ENCODE assay signal across 13 mouse cellular contexts in the genomic region with DNA sequence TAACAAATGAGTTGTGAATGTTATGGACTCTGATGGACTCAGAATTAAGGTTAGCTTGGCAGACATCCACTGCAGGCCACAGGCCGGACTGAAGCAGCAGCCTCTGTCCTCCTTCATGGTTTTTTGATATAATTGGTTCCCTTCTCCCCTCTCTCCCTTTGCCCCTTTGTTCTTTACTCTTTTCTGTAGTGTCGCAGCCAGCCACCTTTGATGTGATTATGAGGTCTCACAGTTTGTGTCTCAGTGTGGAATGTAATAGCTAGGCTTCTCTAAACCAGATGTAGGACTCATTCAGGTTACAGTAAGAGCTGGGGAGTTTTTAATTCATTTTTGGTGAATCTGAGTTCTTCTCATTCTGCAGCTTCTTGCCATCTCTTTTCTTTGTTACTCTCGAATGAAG.
DNase-seq lines count a peak whose midpoint lies in the region; ATAC-seq and TF ChIP-seq lines count a peak whose summit lies in the region.
"Had no signal": no experiment of that assay in that cellular context is flagged by ENCODE, and none has a peak within 500 bp of the region (broad histone marks: within the 10 kb centered on the region; RNA-seq: fewer than 3 reads in every experiment).

No protein-coding gene starts in this region.

- H3K4me3 ChIP-seq in cerebellum, adult 2 months (replicated peaks; ENCODE audit: insufficient read depth, low read depth, low read length) = no peak overlapping the region
- no peak overlapping the region for H3K4me3 ChIP-seq in embryonic facial prominence, embryonic 10.5 days
- no peak overlapping the region for H3K4me3 ChIP-seq in hindbrain, embryonic 14.5 days (replicated peaks; ENCODE audit: low read length)
- H3K4me3 ChIP-seq in neural tube, embryonic 14.5 days (ENCODE audit: low read depth, low read length) = no peak overlapping the region
- H3K4me3 ChIP-seq: liver, embryonic 13.5 days had no signal

- no peak overlapping the region for H3K9ac ChIP-seq in hindbrain, embryonic 14.5 days
- no peak overlapping the region for H3K9ac ChIP-seq in neural tube, embryonic 14.5 days (replicated peaks; ENCODE audit: low read depth, low read length)
- H3K9ac ChIP-seq: liver, embryonic 13.5 days had no signal

- no peak for TF ChIP-seq POLR2A in cerebellum, adult 2 months (IDR thresholded peaks at IDR 0.05; ENCODE audit: borderline replicate concordance, insufficient read depth, low read length)

- no peak overlapping the region for H3K4me2 ChIP-seq in hindbrain, embryonic 14.5 days (replicated peaks)
- no peak overlapping the region for H3K4me2 ChIP-seq in neural tube, embryonic 14.5 days (ENCODE audit: low read depth, low read length)
- H3K4me2 ChIP-seq: liver, embryonic 13.5 days had no signal

- peaks cover 5% of the 10 kb centered on the region for H3K4me1 ChIP-seq in cerebellum, adult 2 months (ENCODE audit: control insufficient read depth, insufficient read depth, low read length)
- H3K4me1 ChIP-seq in embryonic facial prominence, embryonic 10.5 days = peaks cover 45% of the 10 kb centered on the region
- peaks cover 23% of the 10 kb centered on the region for H3K4me1 ChIP-seq in hindbrain, embryonic 14.5 days (replicated peaks; ENCODE audit: control insufficient read depth, insufficient read depth, low read length)
- peaks cover 19% of the 10 kb centered on the region; the same call in 1 of the 2 replicates for H3K4me1 ChIP-seq in neural tube, embryonic 14.5 days (ENCODE audit: control insufficient read depth, insufficient read depth, low read length)
- H3K4me1 ChIP-seq: liver, embryonic 13.5 days had no signal

- 0 out of 2 replicates have a peak overlapping the region, but pooled peaks have one; percentile 35 for H3K27ac ChIP-seq in cerebellum, adult 2 months (ENCODE audit: insufficient read depth, low read length)
- H3K27ac ChIP-seq in embryonic facial prominence, embryonic 10.5 days (replicated peaks) = 0 out of 2 replicates have a peak overlapping the region, but pooled peaks have one; percentile 35
- H3K27ac ChIP-seq in hindbrain, embryonic 14.5 days = peak overlapping the region; percentile 23; the same call in 1 of the 2 replicates
- peak overlapping the region; percentile 19; the same call in 1 of the 2 replicates for H3K27ac ChIP-seq in neural tube, embryonic 14.5 days (ENCODE audit: low read depth, low read length)
- H3K27ac ChIP-seq: liver, embryonic 13.5 days had no signal

- 76% methylated on average over 3 of the region's 3 CpGs for WGBS in cerebellum, adult 2 months
- 61% methylated on average over 3 of the region's 3 CpGs for WGBS in embryonic facial prominence, embryonic 10.5 days
- WGBS in hindbrain, embryonic 14.5 days = 43% methylated on average over 3 of the region's 3 CpGs
- WGBS in neural tube, embryonic 14.5 days = 38% methylated on average over 3 of the region's 3 CpGs

- no peaks in the 10 kb centered on the region for H3K9me3 ChIP-seq in embryonic facial prominence, embryonic 10.5 days
- no peaks in the 10 kb centered on the region for H3K9me3 ChIP-seq in hindbrain, embryonic 14.5 days (ENCODE audit: control insufficient read depth, low read length)
- no peaks in the 10 kb centered on the region for H3K9me3 ChIP-seq in neural tube, embryonic 14.5 days (ENCODE audit: control insufficient read depth, low read length)
- H3K9me3 ChIP-seq: liver, embryonic 13.5 days had no signal

- TF ChIP-seq CTCF in cerebellum, adult 2 months (IDR thresholded peaks at IDR 0.05; ENCODE audit: borderline replicate concordance, insufficient read depth, low read depth, low read length) = no peak

- no peak for ATAC-seq in hindbrain, embryonic 14.5 days (ENCODE audit: low FRiP score)
- ATAC-seq in neural tube, embryonic 14.5 days (ENCODE audit: low read depth) = no peak

- no peaks in the 10 kb centered on the region for H3K27me3 ChIP-seq in cerebellum, adult 2 months (ENCODE audit: control insufficient read depth, insufficient read depth, low read length)
- no peaks in the 10 kb centered on the region for H3K27me3 ChIP-seq in embryonic facial prominence, embryonic 10.5 days (replicated peaks; ENCODE audit: low read depth, poor library complexity, severe bottlenecking)
- H3K27me3 ChIP-seq in hindbrain, embryonic 14.5 days (ENCODE audit: control insufficient read depth, insufficient read depth, low read length) = no peaks in the 10 kb centered on the region
- no peaks in the 10 kb centered on the region for H3K27me3 ChIP-seq in neural tube, embryonic 14.5 days (ENCODE audit: control insufficient read depth, insufficient read depth, low read length)
- H3K27me3 ChIP-seq: CH12.LX; liver, embryonic 13.5 days had no signal

- no peaks in the 10 kb centered on the region for H3K36me3 ChIP-seq in embryonic facial prominence, embryonic 10.5 days (replicated peaks)
- H3K36me3 ChIP-seq in hindbrain, embryonic 14.5 days (replicated peaks; ENCODE audit: control insufficient read depth, insufficient read depth) = no peaks in the 10 kb centered on the region
- H3K36me3 ChIP-seq in neural tube, embryonic 14.5 days (ENCODE audit: control insufficient read depth, insufficient read depth, low read length) = no peaks in the 10 kb centered on the region
- H3K36me3 ChIP-seq: liver, embryonic 13.5 days had no signal

- DNase-seq in cerebellum, adult 2 months = no peak
- no peak for DNase-seq in cerebellum, adult 11-12 months
- no peak for DNase-seq in embryonic facial prominence, embryonic 10.5 days (ENCODE audit: low spot score)
- DNase-seq in hindbrain, embryonic 14.5 days (ENCODE audit: low spot score) = no peak
- no peak for DNase-seq in layer of hippocampus, postnatal 14 days (ENCODE audit: low spot score in 2 of 2)
- no peak for DNase-seq in adrenal gland, postnatal 36 days
- DNase-seq in cerebellum, adult 9-11 months = no peak
- DNase-seq: heart, adult 18-20 months; heart, postnatal 36 days; liver, embryonic 13.5 days; lung, postnatal 10 days had no signal
